Mouse (Mus musculus): ENCODE measurements around the gene Clcnkb.
A peak's percentile ranks its signal among the peaks of the same experiment; 100 is the strongest.

Clcnkb gene

GRCm38 (mm10) chr4:141415924-141416323 is at the start of gene Clcnkb:
TSS of gene Clcnkb (minus strand) at chr4:141416014.
- no peak for DNase-seq (ENCODE audit: low spot score)

GRCm38 (mm10) chr4:141464722-141465121 is 48.9 kb upstream of the Clcnkb start:
- DNase-seq (ENCODE audit: low spot score) = no peak

GRCm38 (mm10) chr4:141463472-141463871 is 47.7 kb upstream of the Clcnkb start:
- no peak for DNase-seq (ENCODE audit: low spot score)

GRCm38 (mm10) chr4:141461576-141461975 is 45.8 kb upstream of the Clcnkb start:
- no peak for DNase-seq (ENCODE audit: low spot score)

- DNase-seq (ENCODE audit: low spot score) = no peak
Measured at GRCm38 (mm10) chr4:141461088-141461487, 45.3 kb upstream of the Clcnkb start.

GRCm38 (mm10) chr4:141460481-141460880 is 44.7 kb upstream of the Clcnkb start:
- DNase-seq (ENCODE audit: low spot score) = no peak

- DNase-seq (ENCODE audit: low spot score) = no peak
Measured at GRCm38 (mm10) chr4:141459766-141460165, 44.0 kb upstream of the Clcnkb start.

GRCm38 (mm10) chr4:141458888-141459287 is 43.1 kb upstream of the Clcnkb start:
- DNase-seq (ENCODE audit: low spot score) = no peak

- DNase-seq (ENCODE audit: low spot score) = no peak
Measured at GRCm38 (mm10) chr4:141458236-141458635, 42.4 kb upstream of the Clcnkb start.

- DNase-seq (ENCODE audit: low spot score) = no peak
Measured at GRCm38 (mm10) chr4:141456193-141456938, 40.6 kb upstream of the Clcnkb start.

- no peak for DNase-seq (ENCODE audit: low spot score)
Measured at GRCm38 (mm10) chr4:141455526-141455925, 39.7 kb upstream of the Clcnkb start.

GRCm38 (mm10) chr4:141454581-141455350 is 39.0 kb upstream of the Clcnkb start:
- DNase-seq (ENCODE audit: low spot score) = no peak

GRCm38 (mm10) chr4:141451916-141452450 is 36.2 kb upstream of the Clcnkb start:
- no peak for DNase-seq (ENCODE audit: low spot score)

- DNase-seq (ENCODE audit: low spot score) = no peak
Measured at GRCm38 (mm10) chr4:141451251-141451650, 35.4 kb upstream of the Clcnkb start.

GRCm38 (mm10) chr4:141446211-141446610 is 30.4 kb upstream of the Clcnkb start:
- no peak for DNase-seq (ENCODE audit: low spot score)

- DNase-seq (ENCODE audit: low spot score) = no peak
Measured at GRCm38 (mm10) chr4:141445328-141445720, 29.5 kb upstream of the Clcnkb start.

GRCm38 (mm10) chr4:141444451-141445327 is 28.9 kb upstream of the Clcnkb start, which contains the start of gene Zbtb17:
TSS of gene Zbtb17 (plus strand) at chr4:141444654.
- DNase-seq (ENCODE audit: low spot score) = peak; percentile 87

GRCm38 (mm10) chr4:141443641-141444429 is 28.0 kb upstream of the Clcnkb start:
- DNase-seq (ENCODE audit: low spot score) = no peak

- no peak for DNase-seq (ENCODE audit: low spot score)
Measured at GRCm38 (mm10) chr4:141440877-141441276, 25.1 kb upstream of the Clcnkb start.

- DNase-seq (ENCODE audit: low spot score) = no peak
Measured at GRCm38 (mm10) chr4:141439083-141439803, 23.4 kb upstream of the Clcnkb start.
